Mouse (Mus musculus) subcutaneous adipose tissue, adult 2 months (tissue): ENCODE data around the gene Tmem41b. TPM values are rescaled to one million over a fixed set of nuclear protein-coding genes. Genes with fewer than 3 reads are reported as not detected.

ENCODE experiments used
- polyA plus RNA-seq: library from polyadenylated mRNA; depleted of rRNA; stranded (reverse); fragments of >200 nt; gene quantifications from 2 replicates; pipeline ENCODE4 v1.2.3, GENCODE M21; 2012; ENCODE audit warnings: low replicate concordance; rRNA removed

Tmem41b gene
- 22.3 and 22.9 TPM in 2 replicates for polyA plus RNA-seq

GRCm38 (mm10) chr7:109986775-109987174, at the start of gene Tmem41b:
TSS of gene Tmem41b (minus strand) at chr7:109986929.

GRCm38 (mm10) chr7:110018117-110018630, 31.4 kb upstream of the Tmem41b start, which contains the start of gene Ipo7:
TSS of gene Ipo7 (plus strand) at chr7:110018274.

GRCm38 (mm10) chr7:109959716-109960612, 26.8 kb downstream of the Tmem41b start, which contains the start of gene Dennd5a:
TSS of gene Dennd5a (minus strand) at chr7:109960470.

Other genes with a start within 250 kb of the Tmem41b start
- 48.6 and 49.0 TPM in 2 replicates for gene Tmem9b, start 234.1 kb downstream of the Tmem41b start, polyA plus RNA-seq
- gene Nrip3, start 204.9 kb downstream of the Tmem41b start, polyA plus RNA-seq = 0.06 TPM in 1 of 2 replicates, not detected in the other
- 0.20 and 3.4 TPM in 2 replicates for gene Scube2, start 121.2 kb downstream of the Tmem41b start, polyA plus RNA-seq
- 129 and 135 TPM in 2 replicates for gene Dennd5a, start 26.5 kb downstream of the Tmem41b start, polyA plus RNA-seq
- 13.2 and 31.4 TPM in 2 replicates for gene Ipo7, start 31.3 kb upstream of the Tmem41b start, polyA plus RNA-seq
- 12.8 and 14.9 TPM in 2 replicates for gene Zfp143, start 74.3 kb upstream of the Tmem41b start, polyA plus RNA-seq
- gene Wee1, start 135.1 kb upstream of the Tmem41b start, polyA plus RNA-seq = 2.3 and 9.4 TPM in 2 replicates
- 14.3 and 25.5 TPM in 2 replicates for gene Swap70, start 234.8 kb upstream of the Tmem41b start, polyA plus RNA-seq